Mouse (Mus musculus) heart, embryonic 16.5 days (tissue): Measurements from ENCODE around the gene Gtf3c1. TPM values are rescaled to one million over a fixed set of nuclear protein-coding genes. Genes with fewer than 3 reads are reported as not detected.

Experiments
- ATAC-seq: fragments of 200-750 bp; cut with Nextera tagmentation; replicated peaks from 2 replicates; pipeline ENCODE4 v1.8.0; 2017; ENCODE audit warnings: moderate number of reproducible peaks; ENCODE audit not compliant: insufficient read depth, low FRiP score; ENCODE audit errors: extremely low read depth
- H3K27ac ChIP-seq: fragments of 300-500 bp; sonication (generic); 2 replicates; pipeline ENCODE4 v1.5.1; 2014; ENCODE audit warnings: mild to moderate bottlenecking, low read length, control low read depth, moderate library complexity
- H3K27me3 ChIP-seq: fragments of 300-500 bp; sonication (generic); 2 replicates; pipeline ENCODE4 v1.6.1; 2014; ENCODE audit warnings: low read length, mixed read lengths; ENCODE audit not compliant: control insufficient read depth, insufficient read depth
- H3K36me3 ChIP-seq: fragments of 300-500 bp; sonication (generic); 2 replicates; pipeline ENCODE4 v1.6.1; 2014; ENCODE audit not compliant: control insufficient read depth, insufficient read depth
- H3K4me1 ChIP-seq: fragments of 300-500 bp; sonication (generic); 2 replicates; pipeline ENCODE4 v1.6.1; 2014; ENCODE audit warnings: low read length, mixed read lengths; ENCODE audit not compliant: control insufficient read depth, insufficient read depth
- H3K4me2 ChIP-seq: fragments of 300-500 bp; sonication (generic); 2 replicates; pipeline ENCODE4 v1.6.1; 2014; ENCODE audit warnings: low read depth, mild to moderate bottlenecking, control low read depth, low read length
- H3K4me3 ChIP-seq: fragments of 300-500 bp; sonication (generic); 2 replicates; pipeline ENCODE4 v1.5.1; 2014; ENCODE audit warnings: mild to moderate bottlenecking, control low read depth, low read length
- H3K9ac ChIP-seq: fragments of 300-500 bp; sonication (generic); 2 replicates; pipeline ENCODE4 v1.6.1; 2014; ENCODE audit warnings: low read length, control low read depth
- H3K9me3 ChIP-seq: fragments of 300-500 bp; sonication (generic); replicated peaks from 2 replicates; pipeline ENCODE4 v1.6.1; 2016; ENCODE audit warnings: low read length; ENCODE audit not compliant: control insufficient read depth
- WGBS: fragments of 180-500 bp; shearing (Covaris S2); extraction: QIAGEN DNeasy Blood & Tissue Kit; methylation state at CpG from one replicate; pipeline ENCODE4 v1.1.7; 2014; 5-methylcytosine and 5-hydroxymethylcytosine counted together
- polyA plus RNA-seq: library from polyadenylated mRNA; unstranded; fragments of >200 nt; fragmentation: Nextera tagmentation; extraction: Ambion mirVana; gene quantifications from 2 replicates; pipeline ENCODE4 v1.2.1, GENCODE M21; 2015

The Gtf3c1 gene
- polyA plus RNA-seq, 1 experiment from 2014 or later = 25.8 TPM

DNA sequence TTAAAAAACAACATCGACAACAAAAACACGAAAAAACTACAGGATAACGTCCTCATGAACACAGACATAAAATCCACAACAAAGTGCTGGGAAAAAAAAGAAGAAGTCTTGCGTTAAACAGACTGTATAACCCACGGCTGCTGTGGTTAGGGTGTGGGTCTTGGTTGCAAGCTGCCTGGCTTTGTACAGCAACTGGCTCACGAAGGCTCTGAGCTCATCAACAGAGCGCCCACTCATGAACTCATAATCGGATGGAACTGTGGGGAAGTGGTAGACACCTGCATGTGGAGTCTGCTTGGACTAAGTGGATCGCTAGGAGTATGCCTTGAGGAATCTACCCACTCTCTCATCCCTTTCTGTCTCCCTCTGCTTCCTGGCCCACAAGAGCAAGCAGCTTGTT is 110.5 kb downstream of the Gtf3c1 start:
- no peak overlapping the region for H3K9ac ChIP-seq
- 84% methylated on average over 9 of the region's 9 CpGs for WGBS
- H3K27me3 ChIP-seq = no peaks in the 10 kb centered on the region
- H3K4me3 ChIP-seq = no peak overlapping the region
- no peak for ATAC-seq
- H3K9me3 ChIP-seq = no peaks in the 10 kb centered on the region
- no peaks in the 10 kb centered on the region; the same call in 1 of the 2 replicates for H3K4me1 ChIP-seq
- H3K4me2 ChIP-seq = no peak overlapping the region
- H3K36me3 ChIP-seq = no peaks in the 10 kb centered on the region
- no peak overlapping the region for H3K27ac ChIP-seq

DNA sequence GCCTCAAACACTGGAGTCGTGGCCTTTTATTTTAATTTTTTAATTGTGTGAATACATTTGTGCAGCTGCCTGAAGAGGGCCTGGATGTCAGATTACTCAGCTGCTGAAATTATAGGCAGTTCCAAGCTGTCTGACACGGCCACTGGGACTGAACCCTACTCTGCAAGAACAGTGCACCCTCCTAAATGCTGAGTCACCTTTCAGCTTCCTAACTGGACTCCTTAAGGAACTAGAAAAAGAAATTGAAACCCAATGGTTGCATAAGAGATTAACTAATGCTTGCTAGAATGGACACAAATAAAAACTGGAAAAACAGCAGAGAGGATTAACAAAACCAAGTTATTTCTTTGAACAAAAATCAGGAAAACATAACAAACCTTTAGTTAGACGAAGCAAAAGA is 111.2 kb downstream of the Gtf3c1 start:
- no peaks in the 10 kb centered on the region for H3K27me3 ChIP-seq
- no peak for ATAC-seq
- no peaks in the 10 kb centered on the region for H3K9me3 ChIP-seq
- no peak overlapping the region for H3K4me2 ChIP-seq
- no peak overlapping the region for H3K4me3 ChIP-seq
- WGBS = 64% methylated on average over 3 of the region's 3 CpGs
- H3K4me1 ChIP-seq = no peaks in the 10 kb centered on the region; the same call in 1 of the 2 replicates
- H3K36me3 ChIP-seq = no peaks in the 10 kb centered on the region
- no peak overlapping the region for H3K27ac ChIP-seq
- no peak overlapping the region for H3K9ac ChIP-seq

DNA sequence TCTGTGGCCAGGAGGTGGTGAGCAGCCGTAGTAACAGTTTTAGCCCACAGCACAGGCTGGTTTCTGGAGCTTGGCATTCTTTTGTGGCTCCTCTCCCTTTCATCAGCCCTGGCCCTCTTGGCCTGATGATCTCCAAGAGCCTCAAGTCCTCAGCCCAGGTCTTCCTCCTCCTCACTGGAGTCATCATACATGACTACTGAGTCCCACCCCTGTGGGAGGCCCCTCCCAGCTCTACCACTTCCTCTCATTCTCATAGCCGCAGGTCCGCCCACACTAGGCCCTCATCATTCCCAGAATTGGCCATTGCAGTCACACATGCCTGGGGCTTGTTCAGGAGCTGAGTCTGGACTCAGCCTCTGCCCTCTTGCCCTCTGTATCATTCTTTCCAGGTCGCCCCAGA is 113.7 kb downstream of the Gtf3c1 start:
- Histone ChIP-seq H3K9ac (no peak overlapping the region), H3K36me3 (no peaks in the 10 kb centered on the region), H3K4me1 (no peaks in the 10 kb centered on the region; the same call in 1 of the 2 replicates), H3K9me3 (no peaks in the 10 kb centered on the region), H3K4me3 (no peak overlapping the region), H3K27ac (no peak overlapping the region), H3K4me2 (no peak overlapping the region), H3K27me3 (no peaks in the 10 kb centered on the region)
- 70% methylated on average over 4 of the region's 4 CpGs for WGBS
- ATAC-seq = peak; percentile 15; the same call in 1 of the 2 replicates

Other genes with a start within 250 kb of the Gtf3c1 start
- gene Nsmce1, start 216.2 kb downstream of the Gtf3c1 start, polyA plus RNA-seq = 94.9 and 102 TPM in 2 replicates
- 6.7 and 7.3 TPM in 2 replicates for gene Il4ra, start 155.7 kb downstream of the Gtf3c1 start, polyA plus RNA-seq
- gene Il21r, start 104.4 kb downstream of the Gtf3c1 start, polyA plus RNA-seq = 0.61 and 3.2 TPM in 2 replicates
- 7.9 and 8.0 TPM in 2 replicates for gene D430042O09Rik, start 108 bp upstream of the Gtf3c1 start, polyA plus RNA-seq